Mouse (Mus musculus): ENCODE results near the gene Wdr20rt. TPM values are rescaled to one million over a fixed set of nuclear protein-coding genes. Genes with fewer than 3 reads are reported as not detected.

Gene Wdr20rt
- total RNA-seq, 2 experiments from 2014 or later, result not detected

Other genes starting within 250 kb of the Wdr20rt start
- 10 to 100 TPM; 30.8 to 49.2 TPM for gene Prpf39, start 189.2 kb upstream of the Wdr20rt start, total RNA-seq (2021)
- gene Fkbp3, start 151.5 kb upstream of the Wdr20rt start, total RNA-seq (2021), result 100 to 1,000 TPM; 147 to 157 TPM
- gene Fancm, start 149.9 kb upstream of the Wdr20rt start, total RNA-seq (2021), result 10 to 100 TPM in 1 of 2 experiments, 1 to 10 TPM in 1; 9.9 to 19.2 TPM
- under 1 TPM; 0.59 to 0.71 TPM for gene Mis18bp1, start 52.9 kb upstream of the Wdr20rt start, total RNA-seq (2021)